Mouse (Mus musculus): ENCODE results near the gene Fsd1.

DNA sequence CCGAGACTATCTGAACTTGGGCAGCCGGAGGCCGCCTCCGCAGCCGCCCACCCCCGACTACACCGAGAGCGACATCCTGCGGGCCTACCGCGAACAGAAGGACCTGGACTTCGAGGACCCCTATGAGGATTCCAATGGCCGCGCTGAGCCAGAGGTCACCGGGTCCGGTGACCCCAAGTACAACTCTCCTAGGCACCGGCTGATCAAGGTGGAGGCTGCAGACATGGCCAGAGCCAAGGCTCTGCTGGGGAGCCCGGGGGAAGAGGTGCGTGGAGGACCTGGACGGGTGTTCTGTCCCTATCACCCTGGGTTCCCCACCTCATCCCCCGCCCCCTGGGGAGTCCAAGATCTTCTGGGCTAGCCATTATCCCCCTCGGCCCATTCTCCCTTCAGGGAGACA is 14.9 kb upstream of the Fsd1 start:
- TF ChIP-seq CTCF (IDR thresholded peaks at IDR 0.05; ENCODE audit: low read depth, low read length), result no peak
- no peak for TF ChIP-seq POLR2A (IDR thresholded peaks at IDR 0.05; ENCODE audit: insufficient read depth, low read length)
- TF ChIP-seq EP300 (IDR thresholded peaks at IDR 0.05; ENCODE audit: insufficient read depth, low read depth, low read length), result no peak
